Mouse (Mus musculus): ENCODE results near the gene Hspa4l. TPM values are rescaled to one million over a fixed set of nuclear protein-coding genes. Genes with fewer than 3 reads are reported as not detected.
"Not testable (repeated sequence)": the region's sequence is repeated elsewhere in the genome, so short reads cannot be mapped to it uniquely, and the experiment has no call there.

Hspa4l gene
- total RNA-seq, 2 experiments from 2014 or later, result 45.1 to 55.7 TPM

GRCm38 (mm10) chr3:40809894-40810293 lies 65.6 kb downstream of the Hspa4l start:
- ATAC-seq (replicated peaks; ENCODE audit: poor library complexity), result no peak

- no peak for ATAC-seq (replicated peaks; ENCODE audit: poor library complexity)
Observed at GRCm38 (mm10) chr3:40813275-40813674, 69.0 kb downstream of the Hspa4l start.

DNA sequence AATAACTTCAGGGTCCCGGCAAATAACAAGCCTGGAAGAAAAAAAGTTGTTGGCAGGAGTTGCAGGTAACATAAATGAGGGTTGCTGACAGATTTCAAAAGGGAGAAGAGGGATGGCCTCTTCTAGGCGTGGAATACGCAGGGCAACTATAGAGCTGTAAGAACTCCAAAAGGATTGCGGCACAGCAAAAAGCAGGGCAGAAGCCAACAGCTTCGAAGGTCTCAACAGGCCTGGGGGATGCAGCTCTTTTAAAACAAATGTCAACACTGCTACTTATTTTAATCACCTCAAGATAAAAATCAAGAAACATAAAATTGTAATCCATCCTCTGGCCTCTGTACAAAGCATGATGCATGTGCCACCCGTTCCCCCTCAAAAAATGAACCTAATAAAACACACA lies 101.2 kb downstream of the Hspa4l start:
- ATAC-seq (replicated peaks; ENCODE audit: poor library complexity), result not testable (repeated sequence)

Other genes with a start within 250 kb of the Hspa4l start
- gene Intu, start 213.2 kb upstream of the Hspa4l start, total RNA-seq (2015), result 2.9 and 3.7 TPM in 2 replicates
- 2.5 and 3.0 TPM in 2 replicates for gene Intu, start 213.2 kb upstream of the Hspa4l start, total RNA-seq (2017)
- gene Slc25a31, start 35.6 kb upstream of the Hspa4l start, total RNA-seq (2015), result not detected in 2 replicates
- gene Slc25a31, start 35.6 kb upstream of the Hspa4l start, total RNA-seq (2017), result not detected in 2 replicates
- gene Plk4, start 55.5 kb downstream of the Hspa4l start, total RNA-seq (2015), result 76.6 and 80.1 TPM in 2 replicates
- gene Plk4, start 55.5 kb downstream of the Hspa4l start, total RNA-seq (2017), result 76.3 and 107 TPM in 2 replicates
- 9.2 and 12.9 TPM in 2 replicates for gene Mfsd8, start 102.4 kb downstream of the Hspa4l start, total RNA-seq (2015)
- 4.2 and 6.5 TPM in 2 replicates for gene Mfsd8, start 102.4 kb downstream of the Hspa4l start, total RNA-seq (2017)
- gene Abhd18, start 102.5 kb downstream of the Hspa4l start, total RNA-seq (2015), result 4.7 and 6.5 TPM in 2 replicates
- gene Abhd18, start 102.5 kb downstream of the Hspa4l start, total RNA-seq (2017), result 3.9 and 7.4 TPM in 2 replicates
- gene 1700034I23Rik, start 158.0 kb downstream of the Hspa4l start, total RNA-seq (2015), result not detected in 2 replicates
- gene 1700034I23Rik, start 158.0 kb downstream of the Hspa4l start, total RNA-seq (2017), result not detected in 2 replicates
- gene Larp1b, start 205.3 kb downstream of the Hspa4l start, total RNA-seq (2015), result 24.0 and 28.6 TPM in 2 replicates
- gene Larp1b, start 205.3 kb downstream of the Hspa4l start, total RNA-seq (2017), result 33.5 and 43.6 TPM in 2 replicates

Measured in megakaryocyte progenitor cell, adult 5-6 weeks (primary cell).